Mouse (Mus musculus): ENCODE data around the gene Sepsecs. TPM values are rescaled to one million over a fixed set of nuclear protein-coding genes. Genes with fewer than 3 reads are reported as not detected.

Gene Sepsecs
- polyA plus RNA-seq, 1 experiment from 2014 or later: 5.4 TPM

DNA sequence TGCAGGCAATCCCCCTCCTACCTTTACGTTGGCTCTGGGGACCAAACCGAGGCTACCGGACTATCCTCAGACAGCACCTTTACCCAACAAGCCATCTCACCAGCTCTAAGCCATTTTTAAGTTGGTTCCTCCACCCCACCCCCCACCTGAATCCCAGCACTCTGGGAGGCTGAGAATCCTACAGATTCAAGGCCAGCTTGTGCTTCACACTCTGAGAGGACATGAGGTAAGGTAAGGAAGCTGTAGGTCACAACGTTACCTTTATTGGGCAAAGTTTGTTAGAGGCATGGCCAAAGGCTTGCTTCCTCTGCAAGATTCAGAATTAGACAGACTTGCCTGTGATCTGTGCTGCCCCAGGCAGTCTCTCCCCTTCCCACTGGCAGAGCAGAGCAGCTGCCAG, 10.7 kb upstream of the Sepsecs start:
- WGBS (ENCODE audit: insufficient replicate concordance): 58% methylated on average over 4 of the region's 4 CpGs
- Histone ChIP-seq H3K27ac (ENCODE audit: low read depth, low read length) (no peak overlapping the region), H3K9ac (ENCODE audit: low read depth, low read length) (no peak overlapping the region), H3K27me3 (ENCODE audit: control insufficient read depth, insufficient read depth, low read length) (no peaks in the 10 kb centered on the region), H3K4me3 (ENCODE audit: low read depth, low read length) (no peak overlapping the region), H3K9me3 (replicated peaks; ENCODE audit: control insufficient read depth, low read length) (no peaks in the 10 kb centered on the region), H3K4me1 (ENCODE audit: control insufficient read depth, insufficient read depth, low read length) (no peaks in the 10 kb centered on the region), H3K4me2 (no peak overlapping the region), H3K36me3 (ENCODE audit: control insufficient read depth, insufficient read depth, low read length) (no peaks in the 10 kb centered on the region)
- no peak for ATAC-seq (replicated peaks; ENCODE audit: insufficient number of reproducible peaks, low FRiP score, low TSS enrichment)

- no peak overlapping the region for H3K9ac ChIP-seq (ENCODE audit: low read depth, low read length)
- ATAC-seq (replicated peaks; ENCODE audit: insufficient number of reproducible peaks, low FRiP score, low TSS enrichment): no peak
- H3K4me1 ChIP-seq (ENCODE audit: control insufficient read depth, insufficient read depth, low read length): no peaks in the 10 kb centered on the region
- no peaks in the 10 kb centered on the region for H3K27me3 ChIP-seq (ENCODE audit: control insufficient read depth, insufficient read depth, low read length)
- H3K36me3 ChIP-seq (ENCODE audit: control insufficient read depth, insufficient read depth, low read length): no peaks in the 10 kb centered on the region
- no peaks in the 10 kb centered on the region for H3K9me3 ChIP-seq (replicated peaks; ENCODE audit: control insufficient read depth, low read length)
- 75% methylated on average over 5 of the region's 5 CpGs for WGBS (ENCODE audit: insufficient replicate concordance)
- no peak overlapping the region for H3K27ac ChIP-seq (ENCODE audit: low read depth, low read length)
- H3K4me2 ChIP-seq: no peak overlapping the region
- H3K4me3 ChIP-seq (ENCODE audit: low read depth, low read length): no peak overlapping the region
Observed at GRCm38 (mm10) chr5:52678498-52679070, 9.1 kb upstream of the Sepsecs start.

DNA sequence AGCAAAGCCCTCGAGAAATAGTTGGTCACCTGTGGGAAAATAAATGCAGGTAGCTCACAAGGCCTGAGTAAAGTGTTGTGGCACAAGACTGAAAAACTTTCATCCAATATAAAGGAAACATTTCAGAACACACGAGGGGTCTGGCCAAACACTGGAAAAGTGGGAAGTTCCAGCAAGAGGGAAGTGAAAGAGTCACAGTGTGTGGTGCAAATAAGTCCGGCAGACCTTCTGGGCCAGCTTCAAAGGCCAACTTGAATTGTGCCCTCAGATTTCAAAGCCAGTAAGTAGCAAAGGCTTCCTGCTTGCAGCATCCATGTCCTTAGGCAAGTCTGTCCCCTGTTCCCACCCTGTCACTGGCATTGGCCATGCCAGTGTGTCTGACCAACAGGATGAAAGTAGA, 7.6 kb upstream of the Sepsecs start:
- Histone ChIP-seq H3K4me2 (no peak overlapping the region), H3K36me3 (ENCODE audit: control insufficient read depth, insufficient read depth, low read length) (no peaks in the 10 kb centered on the region), H3K9ac (ENCODE audit: low read depth, low read length) (no peak overlapping the region), H3K9me3 (replicated peaks; ENCODE audit: control insufficient read depth, low read length) (no peaks in the 10 kb centered on the region), H3K27me3 (ENCODE audit: control insufficient read depth, insufficient read depth, low read length) (no peaks in the 10 kb centered on the region), H3K4me1 (ENCODE audit: control insufficient read depth, insufficient read depth, low read length) (no peaks in the 10 kb centered on the region), H3K4me3 (ENCODE audit: low read depth, low read length) (no peak overlapping the region), H3K27ac (ENCODE audit: low read depth, low read length) (no peak overlapping the region)
- 67% methylated on average over 3 of the region's 3 CpGs for WGBS (ENCODE audit: insufficient replicate concordance)
- ATAC-seq (replicated peaks; ENCODE audit: insufficient number of reproducible peaks, low FRiP score, low TSS enrichment): no peak

GRCm38 (mm10) chr5:52674384-52675069, 5.0 kb upstream of the Sepsecs start:
- Histone ChIP-seq H3K4me1 (ENCODE audit: control insufficient read depth, insufficient read depth, low read length) (no peaks in the 10 kb centered on the region), H3K4me2 (no peak overlapping the region), H3K27me3 (ENCODE audit: control insufficient read depth, insufficient read depth, low read length) (no peaks in the 10 kb centered on the region), H3K4me3 (ENCODE audit: low read depth, low read length) (no peak overlapping the region), H3K9me3 (replicated peaks; ENCODE audit: control insufficient read depth, low read length) (no peaks in the 10 kb centered on the region), H3K27ac (ENCODE audit: low read depth, low read length) (no peak overlapping the region), H3K36me3 (ENCODE audit: control insufficient read depth, insufficient read depth, low read length) (no peaks in the 10 kb centered on the region), H3K9ac (ENCODE audit: low read depth, low read length) (no peak overlapping the region)
- WGBS (ENCODE audit: insufficient replicate concordance): 70% methylated on average over 4 of the region's 4 CpGs
- ATAC-seq (replicated peaks; ENCODE audit: insufficient number of reproducible peaks, low FRiP score, low TSS enrichment): no peak

DNA sequence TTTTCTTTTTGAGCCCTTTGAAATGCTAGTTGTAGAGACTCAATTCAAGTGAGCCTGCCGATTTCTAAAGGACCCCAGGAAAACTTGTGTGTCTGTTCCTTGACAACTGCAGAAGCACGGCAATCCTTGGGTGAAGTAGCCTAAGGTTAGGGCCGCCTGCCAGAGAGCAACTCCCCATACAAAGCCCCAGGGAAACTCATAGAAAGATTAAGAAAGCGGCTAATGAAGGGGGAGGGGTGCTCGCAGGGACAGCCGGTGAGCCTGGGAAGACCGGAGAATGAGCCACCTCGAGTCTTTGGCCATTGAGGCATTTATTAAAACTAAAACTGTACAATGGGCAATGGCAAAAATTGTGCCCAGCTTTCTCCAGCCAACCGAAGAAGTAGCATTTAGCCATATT, 3.8 kb upstream of the Sepsecs start:
- H3K36me3 ChIP-seq (ENCODE audit: control insufficient read depth, insufficient read depth, low read length): no peaks in the 10 kb centered on the region
- no peak for ATAC-seq (replicated peaks; ENCODE audit: insufficient number of reproducible peaks, low FRiP score, low TSS enrichment)
- H3K9me3 ChIP-seq (replicated peaks; ENCODE audit: control insufficient read depth, low read length): no peaks in the 10 kb centered on the region
- no peaks in the 10 kb centered on the region for H3K27me3 ChIP-seq (ENCODE audit: control insufficient read depth, insufficient read depth, low read length)
- H3K4me3 ChIP-seq (ENCODE audit: low read depth, low read length): no peak overlapping the region
- H3K9ac ChIP-seq (ENCODE audit: low read depth, low read length): no peak overlapping the region
- 0 out of 2 replicates have a peak, but pooled peaks cover 4% of the 10 kb centered on the region for H3K4me1 ChIP-seq (ENCODE audit: control insufficient read depth, insufficient read depth, low read length)
- H3K4me2 ChIP-seq: no peak overlapping the region
- H3K27ac ChIP-seq (ENCODE audit: low read depth, low read length): no peak overlapping the region
- WGBS (ENCODE audit: insufficient replicate concordance): 32% methylated on average over 9 of the region's 9 CpGs

- no peak for ATAC-seq (replicated peaks; ENCODE audit: insufficient number of reproducible peaks, low FRiP score, low TSS enrichment)
- Histone ChIP-seq H3K4me3 (ENCODE audit: low read depth, low read length) (no peak overlapping the region), H3K4me1 (ENCODE audit: control insufficient read depth, insufficient read depth, low read length) (0 out of 2 replicates have a peak, but pooled peaks cover 4% of the 10 kb centered on the region), H3K27me3 (ENCODE audit: control insufficient read depth, insufficient read depth, low read length) (no peaks in the 10 kb centered on the region), H3K9ac (ENCODE audit: low read depth, low read length) (no peak overlapping the region), H3K36me3 (ENCODE audit: control insufficient read depth, insufficient read depth, low read length) (no peaks in the 10 kb centered on the region), H3K27ac (ENCODE audit: low read depth, low read length) (no peak overlapping the region), H3K4me2 (no peak overlapping the region), H3K9me3 (replicated peaks; ENCODE audit: control insufficient read depth, low read length) (no peaks in the 10 kb centered on the region)
- 89% methylated on average over 3 of the region's 3 CpGs for WGBS (ENCODE audit: insufficient replicate concordance)
Observed at GRCm38 (mm10) chr5:52670745-52671144, 1.2 kb upstream of the Sepsecs start.

DNA sequence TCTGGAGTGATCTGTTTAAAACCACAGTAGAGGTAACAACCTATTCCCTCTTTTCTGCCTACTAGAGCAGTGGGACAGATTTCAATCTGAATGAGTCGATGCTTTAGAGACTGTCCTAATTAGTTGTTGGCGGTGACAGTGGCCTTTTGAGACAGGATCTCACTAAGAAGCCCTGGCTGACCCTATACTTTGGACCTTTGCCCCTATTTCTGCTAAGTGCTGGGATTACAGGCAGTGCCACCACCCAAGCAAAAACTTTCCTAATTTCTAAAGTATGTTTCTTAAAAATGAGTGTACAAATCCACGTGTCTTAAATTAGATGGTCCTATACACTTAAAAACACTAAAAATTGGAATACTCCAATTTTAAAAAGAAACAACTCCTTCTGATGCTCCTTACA, 2.7 kb downstream of the Sepsecs start:
- ATAC-seq (replicated peaks; ENCODE audit: insufficient number of reproducible peaks, low FRiP score, low TSS enrichment): no peak
- no peaks in the 10 kb centered on the region for H3K27me3 ChIP-seq (ENCODE audit: control insufficient read depth, insufficient read depth, low read length)
- no peak overlapping the region for H3K4me3 ChIP-seq (ENCODE audit: low read depth, low read length)
- no peak overlapping the region for H3K4me2 ChIP-seq
- H3K36me3 ChIP-seq (ENCODE audit: control insufficient read depth, insufficient read depth, low read length): 0 out of 2 replicates have a peak, but pooled peaks cover 3% of the 10 kb centered on the region
- 83% methylated on average over 3 of the region's 3 CpGs for WGBS (ENCODE audit: insufficient replicate concordance)
- no peak overlapping the region for H3K9ac ChIP-seq (ENCODE audit: low read depth, low read length)
- no peaks in the 10 kb centered on the region for H3K9me3 ChIP-seq (replicated peaks; ENCODE audit: control insufficient read depth, low read length)
- H3K27ac ChIP-seq (ENCODE audit: low read depth, low read length): no peak overlapping the region
- H3K4me1 ChIP-seq (ENCODE audit: control insufficient read depth, insufficient read depth, low read length): 0 out of 2 replicates have a peak, but pooled peaks cover 4% of the 10 kb centered on the region

DNA sequence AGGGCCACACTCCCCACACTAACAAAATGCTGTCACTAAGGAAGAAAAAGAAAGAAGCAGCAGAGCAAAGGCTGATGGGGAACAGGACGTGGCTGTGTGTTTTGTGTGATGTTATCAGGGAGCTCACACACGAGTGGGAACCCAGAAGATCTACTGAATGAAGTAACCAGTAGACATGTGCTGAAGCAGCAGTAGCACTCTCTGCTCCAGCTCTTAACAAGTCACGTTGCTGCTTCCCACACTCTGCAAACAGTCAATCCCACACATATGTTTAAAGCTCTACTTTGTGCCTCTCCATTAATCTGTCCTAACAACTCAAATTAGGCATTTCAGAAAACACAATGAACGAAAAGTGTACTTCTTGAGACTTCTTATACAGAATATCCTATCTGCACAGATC, 11.6 kb downstream of the Sepsecs start:
- WGBS (ENCODE audit: insufficient replicate concordance): 66% methylated on average over 4 of the region's 4 CpGs
- H3K9me3 ChIP-seq (replicated peaks; ENCODE audit: control insufficient read depth, low read length): no peaks in the 10 kb centered on the region
- no peaks in the 10 kb centered on the region for H3K27me3 ChIP-seq (ENCODE audit: control insufficient read depth, insufficient read depth, low read length)
- H3K27ac ChIP-seq (ENCODE audit: low read depth, low read length): no peak overlapping the region
- no peak overlapping the region for H3K9ac ChIP-seq (ENCODE audit: low read depth, low read length)
- no peak overlapping the region for H3K4me2 ChIP-seq
- H3K4me3 ChIP-seq (ENCODE audit: low read depth, low read length): no peak overlapping the region
- H3K4me1 ChIP-seq (ENCODE audit: control insufficient read depth, insufficient read depth, low read length): no peaks in the 10 kb centered on the region
- no peak for ATAC-seq (replicated peaks; ENCODE audit: insufficient number of reproducible peaks, low FRiP score, low TSS enrichment)
- peaks cover 10% of the 10 kb centered on the region; the same call in 1 of the 2 replicates for H3K36me3 ChIP-seq (ENCODE audit: control insufficient read depth, insufficient read depth, low read length)

DNA sequence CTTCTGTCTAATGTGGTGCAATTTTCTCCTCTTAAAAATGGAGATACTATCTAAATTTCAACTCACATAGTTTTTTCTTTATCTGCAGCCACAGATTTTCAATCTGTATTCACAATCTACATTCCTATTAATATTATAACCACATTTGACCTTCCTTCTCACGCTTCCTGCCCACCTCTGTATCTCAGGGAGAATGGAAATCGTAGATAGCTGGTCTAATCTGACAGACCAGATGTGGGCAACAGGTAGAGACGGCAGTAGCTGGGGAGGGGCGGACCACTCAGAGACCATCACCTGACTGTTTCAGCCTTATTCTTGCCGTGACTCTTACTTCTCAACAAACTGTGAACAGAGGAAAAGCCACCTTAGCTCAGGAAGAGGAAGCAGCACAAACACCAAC, 12.2 kb downstream of the Sepsecs start:
- 82% methylated on average over 5 of the region's 5 CpGs for WGBS (ENCODE audit: insufficient replicate concordance)

More for the DNA sequence above, 12.2 kb downstream of the Sepsecs start:
- Histone ChIP-seq H3K27me3 (ENCODE audit: control insufficient read depth, insufficient read depth, low read length) (no peaks in the 10 kb centered on the region), H3K36me3 (ENCODE audit: control insufficient read depth, insufficient read depth, low read length) (peaks cover 10% of the 10 kb centered on the region; the same call in 1 of the 2 replicates), H3K9me3 (replicated peaks; ENCODE audit: control insufficient read depth, low read length) (no peaks in the 10 kb centered on the region), H3K27ac (ENCODE audit: low read depth, low read length) (no peak overlapping the region), H3K4me1 (ENCODE audit: control insufficient read depth, insufficient read depth, low read length) (no peaks in the 10 kb centered on the region), H3K4me3 (ENCODE audit: low read depth, low read length) (no peak overlapping the region), H3K9ac (ENCODE audit: low read depth, low read length) (no peak overlapping the region), H3K4me2 (no peak overlapping the region)
- ATAC-seq (replicated peaks; ENCODE audit: insufficient number of reproducible peaks, low FRiP score, low TSS enrichment): no peak
